In the genomic region with DNA sequence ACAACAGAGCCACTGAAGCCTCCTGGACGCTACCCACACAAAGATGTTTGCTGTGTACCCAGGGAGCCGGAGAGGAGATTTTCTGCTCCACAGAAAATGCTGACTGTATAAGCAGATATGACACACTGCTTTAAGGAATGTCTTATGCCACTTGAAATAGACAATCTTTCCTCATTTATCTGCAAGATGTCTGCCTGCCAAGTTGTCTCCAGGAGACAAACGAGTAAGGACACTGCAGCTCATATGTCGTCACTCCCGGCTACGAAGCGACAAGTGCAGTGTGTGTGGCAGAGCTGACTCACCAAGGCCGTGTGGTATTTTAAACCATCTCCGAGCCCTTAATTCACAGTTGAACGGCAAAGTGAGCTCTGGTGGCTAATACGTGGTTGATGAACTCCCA, we compare ENCODE assay signal across 8 mouse cellular contexts. TPM values are rescaled to one million over a fixed set of nuclear protein-coding genes. Genes with fewer than 3 reads are reported as not detected.
DNase-seq lines count a peak whose midpoint lies in the region.

No protein-coding gene starts in this region.

- DNase-seq in heart, adult 11 months = peak; percentile 75
- no peak for DNase-seq in heart, postnatal 25 days (ENCODE audit: low spot score)
- peak; percentile 91 for DNase-seq in Muller cell, postnatal 12 days (ENCODE audit: inconsistent ontology term)
- DNase-seq in cerebellum, adult 9-11 months = peak; percentile 57
- peak; percentile 37 to 64 for DNase-seq in left cerebral cortex, postnatal 10 days (ENCODE audit: extremely low spot score in 1 of 2, low spot score in 2 of 2)
- no peak for DNase-seq in spleen, postnatal 4 days (ENCODE audit: low spot score in 2 of 2)
- no peak for DNase-seq in forebrain, embryonic 10.5 days (ENCODE audit: extremely low spot score, low spot score)
- DNase-seq in gastrocnemius, postnatal 36 days = no peak

- H3K9me3 ChIP-seq in forebrain, embryonic 10.5 days = no peaks in the 10 kb centered on the region

- H3K36me3 ChIP-seq in forebrain, embryonic 10.5 days (replicated peaks) = peaks cover 14% of the 10 kb centered on the region

- intact Hi-C loops in heart, postnatal 25 days (cut with DNase I) = no loop called here
- intact Hi-C loops in left cerebral cortex, postnatal 10 days (cut with DNase I) = no loop called here
- intact Hi-C loops in gastrocnemius, postnatal 36 days (cut with DNase I) = loop anchor here (5.0 kb wide), 1 partner anchor 35 kb away; a partner anchor contains a TSS

- H3K4me3 ChIP-seq in forebrain, embryonic 10.5 days = no peak overlapping the region

- no peaks in the 10 kb centered on the region for H3K27me3 ChIP-seq in forebrain, embryonic 10.5 days (ENCODE audit: poor library complexity, severe bottlenecking)

- H3K4me1 ChIP-seq in forebrain, embryonic 10.5 days = peaks cover 43% of the 10 kb centered on the region

- no peak overlapping the region for H3K27ac ChIP-seq in forebrain, embryonic 10.5 days

- 92% methylated on average over 11 of the region's 11 CpGs for WGBS in forebrain, embryonic 10.5 days

RNA-seq across cellular contexts. Expression of a gene that starts 36.2 kb away (rescaled TPM):
- 100 to 1,000 TPM; 142 to 157 TPM for total RNA-seq in heart, postnatal 25 days (2021)
- 1,000 to 10,000 TPM; 1,138 to 1,191 TPM for total RNA-seq in left cerebral cortex, postnatal 10 days (2021)
- 86.1 and 91.3 TPM in 2 replicates for polyA plus RNA-seq in forebrain, embryonic 10.5 days (2016; fragmentation: Nextera tagmentation; extraction: Ambion mirVana)
- 10 to 100 TPM; 67.9 to 83.3 TPM for total RNA-seq in gastrocnemius, postnatal 36 days (2021)

Comparison
In these comparisons a context has a peak if more than half of its experiments do, and no peak if none do; other contexts are left out.
1. DNase-seq: peak in heart, adult 11 months (single experiment), Muller cell, postnatal 12 days (single experiment), cerebellum, adult 9-11 months (single experiment) and left cerebral cortex, postnatal 10 days (2 of 2); none in heart, postnatal 25 days (single experiment), spleen, postnatal 4 days (0 of 2), forebrain, embryonic 10.5 days (single experiment) and gastrocnemius, postnatal 36 days (0 of 2).
2. RNA of a gene that starts 36.2 kb away (total RNA-seq): 1,138 to 1,191 TPM in left cerebral cortex, postnatal 10 days; 142 to 157 TPM in heart, postnatal 25 days and 67.9 to 83.3 TPM in gastrocnemius, postnatal 36 days; every median in the first group is over 4 times any median in the second.